Mouse (Mus musculus) hindbrain, embryonic 14.5 days (tissue): ENCODE results near the gene Gm5800. TPM values are rescaled to one million over a fixed set of nuclear protein-coding genes. Genes with fewer than 3 reads are reported as not detected.
"Not testable (repeated sequence)": the region's sequence is repeated elsewhere in the genome, so short reads cannot be mapped to it uniquely, and the experiment has no call there.

Source experiments
- ATAC-seq: fragments of 200-750 bp; cut with Nextera tagmentation; 2 replicates; pipeline ENCODE4 v1.8.0; 2017; ENCODE audit warnings: moderate number of reproducible peaks, mild to moderate bottlenecking, moderate TSS enrichment, moderate library complexity; ENCODE audit not compliant: low FRiP score
- DNase-seq: peaks from one replicate; pipeline ENCODE4 v3.0.0-alpha.2; 2015; ENCODE audit warnings: low spot score
- H3K27ac ChIP-seq: fragments of 300-500 bp; sonication (generic); 2 replicates; pipeline ENCODE4 v1.5.1; 2014; ENCODE audit warnings: mild to moderate bottlenecking, moderate library complexity
- H3K27me3 ChIP-seq: fragments of 300-500 bp; sonication (generic); 2 replicates; pipeline ENCODE4 v1.6.1; 2014; ENCODE audit warnings: mild to moderate bottlenecking, low read length, mixed read lengths; ENCODE audit not compliant: control insufficient read depth, insufficient read depth
- H3K36me3 ChIP-seq: fragments of 300-500 bp; sonication (generic); replicated peaks from 2 replicates; pipeline ENCODE4 v1.6.1; 2014; ENCODE audit not compliant: control insufficient read depth, insufficient read depth
- H3K4me1 ChIP-seq: fragments of 300-500 bp; sonication (generic); replicated peaks from 2 replicates; pipeline ENCODE4 v1.6.1; 2014; ENCODE audit warnings: antibody characterized with exemption, low read length, mixed read lengths; ENCODE audit not compliant: control insufficient read depth, insufficient read depth
- H3K4me2 ChIP-seq: fragments of 300-500 bp; sonication (generic); replicated peaks from 2 replicates; pipeline ENCODE4 v1.6.1; 2014; ENCODE audit warnings: mild to moderate bottlenecking, moderate library complexity
- H3K4me3 ChIP-seq: fragments of 300-500 bp; sonication (generic); replicated peaks from 2 replicates; pipeline ENCODE4 v1.5.1; 2014; ENCODE audit warnings: mild to moderate bottlenecking, low read length
- H3K9ac ChIP-seq: fragments of 300-500 bp; sonication (generic); 2 replicates; pipeline ENCODE4 v1.6.1; 2014
- H3K9me3 ChIP-seq: fragments of 300-500 bp; sonication (generic); 2 replicates; pipeline ENCODE4 v1.6.1; 2016; ENCODE audit warnings: low read length; ENCODE audit not compliant: control insufficient read depth
- WGBS: fragments of 180-500 bp; shearing (Covaris S2); extraction: QIAGEN DNeasy Blood & Tissue Kit; methylation state at CpG from one replicate; pipeline ENCODE4 v1.1.7; 2014; 5-methylcytosine and 5-hydroxymethylcytosine counted together
- polyA plus RNA-seq: library from polyadenylated mRNA; unstranded; fragments of >200 nt; fragmentation: Nextera tagmentation; extraction: Ambion mirVana; gene quantifications from 2 replicates; pipeline ENCODE4 v1.2.1, GENCODE M21; 2014

Gene Gm5800
- not detected in 2 replicates for polyA plus RNA-seq

GRCm38 (mm10) chr14:51717083-51717482, at the start of gene Gm5800:
TSS of gene Gm5800 (minus strand) at chr14:51717183.
- WGBS: 39% methylated on average over 1 of the region's 1 CpGs
- no peak for DNase-seq
- no peak within 1 kb of the TSS for H3K27ac ChIP-seq
- no peak within 1 kb of the TSS for H3K9ac ChIP-seq
- ATAC-seq: no peak
- H3K4me3 ChIP-seq: no peak within 1 kb of the TSS
- H3K4me2 ChIP-seq: no peak within 1 kb of the TSS
- H3K4me1 ChIP-seq: no peaks in the 10 kb centered on the region
- H3K9me3 ChIP-seq: no peaks in the 10 kb centered on the region
- no peaks in the 10 kb centered on the region for H3K27me3 ChIP-seq
- no peaks in the 10 kb centered on the region for H3K36me3 ChIP-seq

GRCm38 (mm10) chr14:51755944-51756343, 39.0 kb upstream of the Gm5800 start:
- no peak overlapping the region for H3K4me2 ChIP-seq
- DNase-seq (no peak), ATAC-seq (no peak)
- no peaks in the 10 kb centered on the region for H3K4me1 ChIP-seq
- no peak overlapping the region for H3K9ac ChIP-seq
- 68% methylated on average over 2 of the region's 2 CpGs for WGBS
- no peak overlapping the region for H3K4me3 ChIP-seq
- H3K27me3 ChIP-seq: no peaks in the 10 kb centered on the region
- H3K27ac ChIP-seq: no peak overlapping the region
- no peaks in the 10 kb centered on the region for H3K36me3 ChIP-seq
- no peaks in the 10 kb centered on the region for H3K9me3 ChIP-seq

GRCm38 (mm10) chr14:51740347-51741170, 23.6 kb upstream of the Gm5800 start:
- DNase-seq (no peak), ATAC-seq (peak; percentile 46; the same call in 1 of the 2 replicates)
- H3K27me3 ChIP-seq: peaks cover 43% of the 10 kb centered on the region
- no peaks in the 10 kb centered on the region for H3K36me3 ChIP-seq
- peak overlapping the region; percentile 64 for H3K4me2 ChIP-seq
- H3K9me3 ChIP-seq: no peaks in the 10 kb centered on the region
- H3K27ac ChIP-seq: no peak overlapping the region
- H3K4me1 ChIP-seq: peaks cover 7% of the 10 kb centered on the region; the same call in 1 of the 2 replicates
- no peak overlapping the region for H3K9ac ChIP-seq
- peak overlapping the region; percentile 32 for H3K4me3 ChIP-seq
- WGBS: under 1% methylated on average over 42 of the region's 42 CpGs

GRCm38 (mm10) chr14:51739150-51739993, 22.4 kb upstream of the Gm5800 start:
- DNase-seq (no peak), ATAC-seq (no peak)
- H3K27ac ChIP-seq: no peak overlapping the region
- H3K9ac ChIP-seq: no peak overlapping the region
- H3K4me2 ChIP-seq: peak overlapping the region; percentile 64
- H3K4me1 ChIP-seq: peaks cover 7% of the 10 kb centered on the region; the same call in 1 of the 2 replicates
- H3K4me3 ChIP-seq: peak overlapping the region; percentile 25
- WGBS: under 1% methylated on average over 24 of the region's 24 CpGs
- no peaks in the 10 kb centered on the region for H3K36me3 ChIP-seq
- peaks cover 43% of the 10 kb centered on the region for H3K27me3 ChIP-seq
- no peaks in the 10 kb centered on the region for H3K9me3 ChIP-seq

GRCm38 (mm10) chr14:51738411-51739149, 21.6 kb upstream of the Gm5800 start:
- WGBS: 4% methylated on average over 29 of the region's 29 CpGs

GRCm38 (mm10) chr14:51737967-51738366, 21.0 kb upstream of the Gm5800 start:
- peaks cover 43% of the 10 kb centered on the region for H3K27me3 ChIP-seq
- 16% methylated on average over 12 of the region's 12 CpGs for WGBS

More at GRCm38 (mm10) chr14:51738411-51739149, 21.6 kb upstream of the Gm5800 start:
- no peak for ATAC-seq
- Histone ChIP-seq H3K27me3 (peaks cover 43% of the 10 kb centered on the region), H3K4me2 (peak overlapping the region; percentile 64), H3K27ac (no peak overlapping the region), H3K36me3 (no peaks in the 10 kb centered on the region), H3K4me3 (peak overlapping the region; percentile 25), H3K9me3 (no peaks in the 10 kb centered on the region), H3K4me1 (peaks cover 7% of the 10 kb centered on the region; the same call in 1 of the 2 replicates), H3K9ac (no peak overlapping the region)
- no peak for DNase-seq

GRCm38 (mm10) chr14:51695368-51695767, 21.6 kb downstream of the Gm5800 start, which contains the start of gene Gm17079:
TSS of gene Gm17079 (minus strand) at chr14:51695468.
- not testable (repeated sequence) for H3K27ac ChIP-seq, DNase-seq, H3K27me3 ChIP-seq, H3K9ac ChIP-seq, ATAC-seq, H3K36me3 ChIP-seq, H3K9me3 ChIP-seq, H3K4me3 ChIP-seq, H3K4me1 ChIP-seq, H3K4me2 ChIP-seq
- WGBS: 100% methylated on average over 1 of the region's 2 CpGs

More at GRCm38 (mm10) chr14:51737967-51738366, 21.0 kb upstream of the Gm5800 start:
- no peak overlapping the region for H3K4me3 ChIP-seq
- H3K36me3 ChIP-seq: no peaks in the 10 kb centered on the region
- DNase-seq (no peak), ATAC-seq (no peak)
- peaks cover 7% of the 10 kb centered on the region; the same call in 1 of the 2 replicates for H3K4me1 ChIP-seq
- no peaks in the 10 kb centered on the region for H3K9me3 ChIP-seq
- no peak overlapping the region for H3K4me2 ChIP-seq
- no peak overlapping the region for H3K9ac ChIP-seq
- no peak overlapping the region for H3K27ac ChIP-seq

GRCm38 (mm10) chr14:51677269-51677668, 39.7 kb downstream of the Gm5800 start:
- Histone ChIP-seq H3K4me3 (no peak overlapping the region), H3K4me2 (no peak overlapping the region), H3K4me1 (no peaks in the 10 kb centered on the region), H3K9me3 (no peaks in the 10 kb centered on the region), H3K9ac (no peak overlapping the region), H3K36me3 (no peaks in the 10 kb centered on the region), H3K27ac (no peak overlapping the region), H3K27me3 (no peaks in the 10 kb centered on the region)
- WGBS: 94% methylated on average over 5 of the region's 5 CpGs
- DNase-seq: no peak
- ATAC-seq: no peak
